Mouse (Mus musculus) bone marrow macrophage, adult 2 months (primary cell): ENCODE results near the gene Crhr1.

Experiments used
- CTCF ChIP-seq: IDR thresholded peaks from 2 replicates; pipeline ENCODE4 v1.5.1; 2012; ENCODE audit warnings: low read depth, mild to moderate bottlenecking, low read length, moderate library complexity
- POLR2A ChIP-seq: IDR thresholded peaks from 2 replicates; pipeline ENCODE4 v1.6.1; 2012; ENCODE audit warnings: mild to moderate bottlenecking, low read depth, low read length, borderline replicate concordance

DNA sequence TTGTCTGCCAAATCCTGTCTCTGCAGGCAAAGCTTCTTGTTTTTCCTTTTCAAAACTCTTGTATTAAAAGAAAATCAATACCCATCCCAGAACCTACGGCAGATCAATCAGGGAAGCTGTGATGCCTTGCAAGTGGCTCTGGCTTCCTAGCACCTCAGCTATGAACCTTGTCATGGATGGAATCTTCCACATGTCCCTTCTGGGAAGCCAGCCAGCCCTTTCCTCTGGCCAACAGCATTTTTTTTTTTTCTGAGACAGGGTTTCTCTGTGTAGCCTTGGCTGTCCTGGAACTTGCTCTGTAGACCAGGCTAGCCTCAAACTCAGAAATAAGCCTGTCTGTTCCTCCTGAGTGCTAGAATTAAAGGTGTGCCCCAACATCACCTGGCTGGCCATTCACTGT is 22.3 kb upstream of the Crhr1 start:
- TF ChIP-seq POLR2A (no peak), CTCF (no peak)
